Mouse (Mus musculus): Measurements from ENCODE around the gene Cdc37l1.

- TF ChIP-seq CTCF (IDR thresholded peaks at IDR 0.05; ENCODE audit: control insufficient read depth, insufficient read depth, low read length), result no peak
- TF ChIP-seq POLR2A (IDR thresholded peaks at IDR 0.05; ENCODE audit: borderline replicate concordance, control insufficient read depth, low read depth, low read length), result no peak
Measured at GRCm38 (mm10) chr19:28982617-28983016, 7.5 kb upstream of the Cdc37l1 start.

Data from bone marrow, adult 2 months (tissue).